Mouse (Mus musculus) CH12.LX (cell line): ENCODE data around the gene Iscu. TPM values are rescaled to one million over a fixed set of nuclear protein-coding genes. Genes with fewer than 3 reads are reported as not detected.

ENCODE experiments used
- DNase-seq: peaks from one replicate; pipeline ENCODE4 v3.0.0-alpha.2; 2013; ENCODE audit errors: extremely low read depth
- H3K27ac ChIP-seq: 2 replicates; pipeline ENCODE4 v1.5.1; 2012; ENCODE audit warnings: low read depth, mild to moderate bottlenecking, control low read depth, moderate library complexity; ENCODE audit not compliant: insufficient read depth
- H3K27me3 ChIP-seq: replicated peaks from 2 replicates; pipeline ENCODE3; 2012; ENCODE audit warnings: inconsistent platforms
- H3K36me3 ChIP-seq, 2 experiments: replicated peaks in 1 of 2; 2 replicates each; pipeline versions ENCODE3 to v1.6.1; 2012; ENCODE audit warnings: inconsistent platforms in 1 of 2, low read length in 1 of 2, mild to moderate bottlenecking in 1 of 2, mixed read lengths in 1 of 2, moderate library complexity in 1 of 2; ENCODE audit not compliant: control insufficient read depth in 1 of 2, insufficient read depth in 1 of 2
- H3K4me1 ChIP-seq, 2 experiments: 2 replicates each; pipeline ENCODE4 v1.6.1; 2012; ENCODE audit warnings: inconsistent platforms in 1 of 2, moderate library complexity in 1 of 2; ENCODE audit not compliant: insufficient read depth in 2 of 2, control insufficient read depth in 1 of 2
- H3K4me2 ChIP-seq: 2 replicates; pipeline ENCODE4 v1.6.1; 2012; ENCODE audit warnings: low read depth, mild to moderate bottlenecking, control low read depth; ENCODE audit not compliant: poor library complexity, insufficient read depth, severe bottlenecking
- H3K4me3 ChIP-seq, 3 experiments: fragments of 150-350 bp in 1 of 3; sonication (generic) in 1 of 3; replicated peaks in 1 of 3; 2 replicates each; pipeline versions ENCODE3 to v1.5.1; 2011 to 2012; ENCODE audit warnings: low read depth in 2 of 3, low read length in 2 of 3, mild to moderate bottlenecking in 2 of 3, moderate library complexity in 2 of 3, control low read depth in 1 of 3, improper control_type of control experiment in 1 of 3, inconsistent platforms in 1 of 3, mixed read lengths in 1 of 3; ENCODE audit not compliant: poor library complexity in 1 of 3
- H3K79me2 ChIP-seq: replicated peaks from 2 replicates; pipeline ENCODE4 v1.6.1; 2012; ENCODE audit warnings: mild to moderate bottlenecking, moderate library complexity; ENCODE audit not compliant: control insufficient read depth, poor library complexity, insufficient read depth, severe bottlenecking; ENCODE audit errors: extremely low read depth
- H3K9ac ChIP-seq: 2 replicates; pipeline ENCODE4 v1.6.1; 2012; ENCODE audit warnings: low read depth, mild to moderate bottlenecking, control low read depth, moderate library complexity; ENCODE audit not compliant: insufficient read depth
- H3K9me3 ChIP-seq: replicated peaks from 2 replicates; pipeline ENCODE3; 2012; ENCODE audit warnings: low read length, inconsistent platforms, mixed read lengths
- BHLHE40 ChIP-seq: IDR thresholded peaks from 2 replicates; pipeline ENCODE4 v1.6.1; 2011; ENCODE audit warnings: mild to moderate bottlenecking, low read depth, low read length, improper control_type of control experiment
- CHD2 ChIP-seq: IDR thresholded peaks from 2 replicates; pipeline ENCODE4 v1.6.1; 2011; ENCODE audit warnings: low read length, improper control_type of control experiment
- CTCF ChIP-seq, 2 experiments: IDR thresholded peaks in 1 of 2; conservative IDR thresholded peaks in 1 of 2; 2 replicates each; pipeline ENCODE4 v1.5.1; 2011 to 2012; ENCODE audit warnings: low read depth in 2 of 2, low read length in 2 of 2, improper control_type of control experiment in 1 of 2, inconsistent platforms in 1 of 2, mild to moderate bottlenecking in 1 of 2, moderate library complexity in 1 of 2
- ELF1 ChIP-seq: IDR thresholded peaks from 2 replicates; pipeline ENCODE4 v1.6.1; 2014; ENCODE audit warnings: low read depth, mild to moderate bottlenecking, inconsistent platforms, low read length, improper control_type of control experiment
- EP300 ChIP-seq: IDR thresholded peaks from 2 replicates; pipeline ENCODE4 v1.6.1; 2011; ENCODE audit warnings: low read length, improper control_type of control experiment
- ETS1 ChIP-seq: conservative IDR thresholded peaks from 2 replicates; pipeline ENCODE4 v1.6.1; 2012; ENCODE audit warnings: low read depth, mild to moderate bottlenecking, inconsistent platforms, low read length, improper control_type of control experiment, moderate library complexity
- GABPA ChIP-seq: IDR thresholded peaks from 2 replicates; pipeline ENCODE4 v1.6.1; 2012; ENCODE audit warnings: low read depth, low read length, improper control_type of control experiment, inconsistent platforms; ENCODE audit not compliant: insufficient replicate concordance
- IRF4 ChIP-seq: IDR thresholded peaks from 2 replicates; pipeline ENCODE4 v1.6.1; 2014; ENCODE audit warnings: low read depth, mild to moderate bottlenecking, inconsistent platforms, low read length, improper control_type of control experiment
- JUND ChIP-seq: conservative IDR thresholded peaks from 2 replicates; pipeline ENCODE4 v1.6.1; 2011; ENCODE audit warnings: low read depth, low read length, improper control_type of control experiment
- KAT2A ChIP-seq: IDR thresholded peaks from 2 replicates; pipeline ENCODE4 v1.6.1; 2012; ENCODE audit warnings: low read length, improper control_type of control experiment, inconsistent platforms; ENCODE audit not compliant: insufficient replicate concordance
- MAFK ChIP-seq: IDR thresholded peaks from 2 replicates; pipeline ENCODE4 v1.6.1; 2011; ENCODE audit warnings: low read length, improper control_type of control experiment; ENCODE audit not compliant: insufficient replicate concordance
- MAX ChIP-seq: IDR thresholded peaks from 2 replicates; pipeline ENCODE4 v1.6.1; 2011; ENCODE audit warnings: low read length, improper control_type of control experiment
- MAZ ChIP-seq: IDR thresholded peaks from 2 replicates; pipeline ENCODE4 v1.6.1; 2012; ENCODE audit warnings: low read depth, mild to moderate bottlenecking, inconsistent platforms, low read length, improper control_type of control experiment, moderate library complexity
- MEF2A ChIP-seq: IDR thresholded peaks from 2 replicates; pipeline ENCODE4 v1.6.1; 2014; ENCODE audit warnings: low read depth, mild to moderate bottlenecking, inconsistent platforms, low read length, improper control_type of control experiment, borderline replicate concordance
- MXI1 ChIP-seq: IDR thresholded peaks from 2 replicates; pipeline ENCODE4 v1.6.1; 2011; ENCODE audit warnings: mild to moderate bottlenecking, low read depth, low read length, improper control_type of control experiment
- MYC ChIP-seq: IDR thresholded peaks from 2 replicates; pipeline ENCODE4 v1.6.1; 2011; ENCODE audit warnings: low read depth, mild to moderate bottlenecking, improper control_type of control experiment, low read length
- NELFE ChIP-seq: IDR thresholded peaks from 2 replicates; pipeline ENCODE4 v1.6.1; 2011; ENCODE audit warnings: low read depth, low read length, improper control_type of control experiment
- NRF1 ChIP-seq: IDR thresholded peaks from 2 replicates; pipeline ENCODE4 v1.6.1; 2014; ENCODE audit warnings: low read depth, mild to moderate bottlenecking, inconsistent platforms, low read length, improper control_type of control experiment, moderate library complexity
- PAX5 ChIP-seq: IDR thresholded peaks from 2 replicates; pipeline ENCODE4 v1.6.1; 2012; ENCODE audit warnings: low read length, inconsistent platforms, mixed read lengths
- POLR2AphosphoS2 ChIP-seq: IDR thresholded peaks from 2 replicates; pipeline ENCODE4 v1.6.1; 2011; ENCODE audit warnings: low read depth, low read length, improper control_type of control experiment
- RAD21 ChIP-seq: IDR thresholded peaks from 2 replicates; pipeline ENCODE4 v1.6.1; 2011; ENCODE audit warnings: low read depth, mild to moderate bottlenecking, low read length, improper control_type of control experiment, moderate library complexity
- RCOR1 ChIP-seq: conservative IDR thresholded peaks from 2 replicates; pipeline ENCODE4 v1.6.1; 2012; ENCODE audit warnings: low read depth, mild to moderate bottlenecking, inconsistent platforms, low read length, improper control_type of control experiment
- SIN3A ChIP-seq: IDR thresholded peaks from 2 replicates; pipeline ENCODE4 v1.6.1; 2012; ENCODE audit warnings: low read length, improper control_type of control experiment, inconsistent platforms
- SMC3 ChIP-seq: IDR thresholded peaks from 2 replicates; pipeline ENCODE4 v1.6.1; 2011; ENCODE audit warnings: low read depth, low read length, improper control_type of control experiment
- TBP ChIP-seq: conservative IDR thresholded peaks from 2 replicates; pipeline ENCODE4 v1.6.1; 2011; ENCODE audit warnings: low read depth, low read length, improper control_type of control experiment
- TCF12 ChIP-seq: IDR thresholded peaks from 2 replicates; pipeline ENCODE4 v1.6.1; 2014; ENCODE audit warnings: low read depth, mild to moderate bottlenecking, inconsistent platforms, low read length, improper control_type of control experiment
- USF1 ChIP-seq: IDR thresholded peaks from 2 replicates; pipeline ENCODE4 v1.6.1; 2014; ENCODE audit warnings: low read depth, mild to moderate bottlenecking, inconsistent platforms, low read length, improper control_type of control experiment
- USF2 ChIP-seq: conservative IDR thresholded peaks from 2 replicates; pipeline ENCODE4 v1.6.1; 2011; ENCODE audit warnings: low read depth, low read length, improper control_type of control experiment
- ZMIZ1 ChIP-seq: IDR thresholded peaks from 2 replicates; pipeline ENCODE4 v1.6.1; 2012; ENCODE audit warnings: low read depth, mild to moderate bottlenecking, inconsistent platforms, low read length, improper control_type of control experiment
- ZNF384 ChIP-seq: IDR thresholded peaks from 2 replicates; pipeline ENCODE4 v1.6.1; 2012; ENCODE audit warnings: low read depth, low read length, improper control_type of control experiment, inconsistent platforms
- dilution Hi-C: fragments of 300-500 bp; cut with MboI; formaldehyde crosslinking; loops from 2 replicates; pipeline ENCODE4 v1.14.3; 2020; ENCODE audit warnings: low sequenced_read_pairs; ENCODE audit not compliant: extremely low pct_unique_long_range_greater_than_20kb, extremely low pct_ligation_motif_present
- in situ Hi-C: fragments of 300-500 bp; cut with MboI; formaldehyde crosslinking; loops from 3 replicates; pipeline ENCODE4 v1.14.3; 2019; ENCODE audit warnings: low sequenced_read_pairs, low pct_ligation_motif_present, low pct_unique_long_range_greater_than_20kb, mixed read lengths
- polyA plus RNA-seq: library from polyadenylated mRNA; unstranded; fragments of >175 nt; gene quantifications from 2 replicates; pipeline ENCODE4 v1.2.1, GENCODE M21; 2012; ENCODE audit warnings: low read depth; ENCODE audit not compliant: insufficient read length
- total RNA-seq, 2 experiments: library from RNA; depleted of rRNA; stranded (reverse); fragments of 300-350 nt in 1 of 2; fragments of >200 nt in 1 of 2; gene quantifications; 2 replicates each; pipeline ENCODE4 v1.2.3; 2012 to 2014

The Iscu gene
- total and polyA plus RNA-seq, 3 experiments: 72.1 to 86.7 (median 79.3) TPM

DNA sequence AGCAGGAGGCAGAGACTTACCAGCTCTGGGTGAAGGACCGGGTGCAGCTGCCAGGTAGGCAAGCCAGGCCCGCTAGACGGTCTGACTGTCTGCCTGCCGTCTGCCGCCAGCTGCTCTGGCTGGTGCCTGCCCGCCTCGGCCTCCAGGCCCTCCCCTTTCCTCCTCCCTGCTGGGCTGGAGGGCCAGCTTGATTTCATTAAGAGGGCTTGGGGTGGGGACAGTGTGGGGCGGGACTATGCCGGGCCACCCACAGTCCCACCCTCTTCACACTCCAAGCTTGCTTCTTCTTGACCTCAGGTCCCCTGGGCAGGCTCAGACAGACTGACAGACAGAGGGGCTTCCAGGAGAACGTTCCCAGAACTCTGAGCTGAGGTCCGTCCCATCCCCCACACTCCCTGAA is 27.7 kb downstream of the Iscu start, which contains the start of gene Tmem119:
Gene Tmem119, minus strand, starts transcription at position 237 of the 400 bp plus-strand sequence.
- no peak within 1 kb of the TSS for H3K9ac ChIP-seq
- no peaks in the 10 kb centered on the region for H3K9me3 ChIP-seq
- H3K27ac ChIP-seq: no peak within 1 kb of the TSS
- no peaks in the 10 kb centered on the region for H3K79me2 ChIP-seq
- no peak within 1 kb of the TSS for H3K4me3 ChIP-seq
- dilution Hi-C loops: no loop called here
- in situ Hi-C loops: no loop called here
- TF ChIP-seq BHLHE40 (no peak), MEF2A (no peak), MAFK (no peak), IRF4 (no peak), ZNF384 (no peak), GABPA (no peak), ZMIZ1 (no peak), MAX (no peak), JUND (no peak), TCF12 (no peak), NRF1 (no peak), PAX5 (no peak), SMC3 (no peak), SIN3A (no peak), POLR2AphosphoS2 (no peak), KAT2A (no peak)
- TF ChIP-seq, all 38 proteins: peak for 0
- peak; percentile 39 for DNase-seq
- Histone ChIP-seq H3K27me3 (peaks cover 2% of the 10 kb centered on the region), H3K4me2 (no peak within 1 kb of the TSS), H3K4me1 (peaks cover 18 to 49% of the 10 kb centered on the region in 2 experiments), H3K36me3 (no peaks in the 10 kb centered on the region)

DNA sequence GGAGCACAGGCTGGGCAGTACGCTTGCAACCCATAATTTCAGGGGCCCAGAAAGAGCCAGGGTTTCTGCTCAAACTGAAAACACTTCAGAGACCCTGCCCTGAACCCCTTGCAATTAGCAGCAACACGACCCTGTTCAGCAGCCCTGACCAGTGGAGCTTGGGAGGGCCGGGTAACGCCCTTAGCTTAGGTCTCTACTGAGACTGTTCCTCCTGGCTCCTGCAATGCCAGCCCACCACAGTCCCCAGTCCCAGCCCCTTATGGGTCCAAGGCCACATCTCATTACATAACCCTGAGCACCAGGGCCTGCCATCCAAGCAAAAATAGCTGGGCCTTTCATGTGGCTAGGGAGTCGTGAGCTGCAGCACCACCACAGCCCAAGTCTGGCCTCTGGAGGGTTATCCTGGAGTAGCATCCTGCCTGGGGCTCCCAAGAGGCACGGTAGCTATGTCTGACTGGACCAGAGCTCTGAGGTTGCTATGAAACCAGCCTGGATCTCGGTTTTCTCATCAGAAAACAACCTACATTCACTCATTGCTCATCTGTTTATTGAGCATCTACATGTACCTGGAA is 31.9 kb downstream of the Iscu start:
- H3K4me3 ChIP-seq: no peak overlapping the region
- no peaks in the 10 kb centered on the region for H3K79me2 ChIP-seq
- peaks cover 20 to 40% of the 10 kb centered on the region in 2 experiments for H3K4me1 ChIP-seq
- H3K4me2 ChIP-seq: no peak overlapping the region
- dilution Hi-C loops: no loop called here
- H3K9me3 ChIP-seq: no peaks in the 10 kb centered on the region
- peaks cover 1% of the 10 kb centered on the region for H3K27me3 ChIP-seq
- TF ChIP-seq IRF4 (no peak), USF1 (no peak), ETS1 (no peak), RCOR1 (no peak), ZNF384 (no peak), ELF1 (no peak), CHD2 (no peak), TBP (no peak), EP300 (no peak), MAZ (no peak), SMC3 (peak; percentile 36), PAX5 (no peak), NELFE (no peak), USF2 (no peak), KAT2A (no peak), MXI1 (no peak), MYC (no peak), CTCF (conservative IDR thresholded peaks at IDR 0.05 in 1 of 2, IDR thresholded peaks at IDR 0.05 in 1 of 2; ENCODE audit: low read depth in 2 of 2, low read length in 2 of 2) (peak in 1 of 2 experiments; percentile 37; a peak in 2 of 4 replicates), RAD21 (peak; percentile 46), SIN3A (no peak), MEF2A (no peak)
- in situ Hi-C loops: no loop called here
- no peak overlapping the region for H3K27ac ChIP-seq
- no peak for DNase-seq
- no peak overlapping the region for H3K9ac ChIP-seq
- H3K36me3 ChIP-seq: no peaks in the 10 kb centered on the region
